Mouse (Mus musculus) liver, embryonic 14.5 days (tissue): ENCODE data around the gene Ezh1. TPM values are rescaled to one million over a fixed set of nuclear protein-coding genes. Genes with fewer than 3 reads are reported as not detected.

Source experiments
- ATAC-seq: fragments of 200-750 bp; cut with Nextera tagmentation; 2 replicates; pipeline ENCODE4 v1.8.0; 2017; ENCODE audit warnings: moderate number of reproducible peaks, mild to moderate bottlenecking, moderate library complexity; ENCODE audit not compliant: insufficient read depth
- DNase-seq, 3 experiments: peaks; one replicate each; pipeline ENCODE4 v3.0.0-alpha.2; 2012 to 2013; ENCODE audit warnings: low read depth in 3 of 3, low spot score in 3 of 3
- H3K27ac ChIP-seq: fragments of 300-500 bp; sonication (generic); 2 replicates; pipeline ENCODE4 v1.5.1; 2014; ENCODE audit warnings: moderate library complexity, mild to moderate bottlenecking, control low read depth, inconsistent platforms
- H3K27me3 ChIP-seq: fragments of 300-500 bp; sonication (generic); 2 replicates; pipeline ENCODE4 v1.6.1; 2014; ENCODE audit warnings: mild to moderate bottlenecking, low read length, moderate library complexity; ENCODE audit not compliant: control insufficient read depth, insufficient read depth
- H3K36me3 ChIP-seq: fragments of 300-500 bp; sonication (generic); replicated peaks from 2 replicates; pipeline ENCODE4 v1.6.1; 2014; ENCODE audit warnings: low read depth; ENCODE audit not compliant: control insufficient read depth, insufficient read depth
- H3K4me1 ChIP-seq, 2 experiments: fragments of 200-500 bp in 1 of 2; fragments of 300-500 bp in 1 of 2; sonication (generic) in 1 of 2; replicated peaks; 2 replicates each; pipeline ENCODE4 v1.6.1; 2012 to 2014; ENCODE audit warnings: antibody characterized with exemption in 1 of 2, inconsistent platforms in 1 of 2, low read length in 1 of 2; ENCODE audit not compliant: control insufficient read depth in 2 of 2, insufficient read depth in 2 of 2
- H3K4me2 ChIP-seq: fragments of 300-500 bp; sonication (generic); 2 replicates; pipeline ENCODE4 v1.6.1; 2014; ENCODE audit warnings: low read depth, mild to moderate bottlenecking, control low read depth, moderate library complexity
- H3K4me3 ChIP-seq, 2 experiments: fragments of 200-500 bp in 1 of 2; fragments of 300-500 bp in 1 of 2; sonication (generic) in 1 of 2; 2 replicates each; pipeline ENCODE4 v1.5.1; 2012 to 2014; ENCODE audit warnings: low read depth in 2 of 2, low read length in 2 of 2, mild to moderate bottlenecking in 2 of 2, control low read depth in 1 of 2, inconsistent platforms in 1 of 2, moderate library complexity in 1 of 2; ENCODE audit not compliant: insufficient read depth in 1 of 2
- H3K9ac ChIP-seq: fragments of 300-500 bp; sonication (generic); replicated peaks from 2 replicates; pipeline ENCODE4 v1.6.1; 2014; ENCODE audit warnings: mild to moderate bottlenecking, control low read depth, moderate library complexity
- H3K9me3 ChIP-seq: fragments of 300-500 bp; sonication (generic); 2 replicates; pipeline ENCODE4 v1.6.1; 2016; ENCODE audit warnings: low read length, mixed read lengths; ENCODE audit not compliant: control insufficient read depth
- CTCF ChIP-seq: IDR thresholded peaks from 2 replicates; pipeline ENCODE4 v1.5.1; 2016; ENCODE audit warnings: antibody characterized with exemption, low read depth, control low read depth
- EP300 ChIP-seq: IDR thresholded peaks from 2 replicates; pipeline ENCODE4 v1.6.1; 2016; ENCODE audit warnings: antibody characterized with exemption, low read depth
- WGBS: fragments of 180-500 bp; shearing (Covaris S2); extraction: QIAGEN DNeasy Blood & Tissue Kit; methylation state at CpG from one replicate; pipeline ENCODE4 v1.1.7; 2014; ENCODE audit not compliant: insufficient replicate concordance; 5-methylcytosine and 5-hydroxymethylcytosine counted together
- polyA plus RNA-seq, 2 experiments: library from polyadenylated mRNA; depleted of rRNA in 1 of 2; stranded (reverse) in 1 of 2; unstranded in 1 of 2; fragments of >200 nt; fragmentation: Nextera tagmentation in 1 of 2; extraction: Ambion mirVana in 1 of 2; gene quantifications; 2 replicates each; pipeline versions ENCODE4 v1.2.1 to v1.2.3; 2012 to 2014

The Ezh1 gene
- polyA plus RNA-seq, 2 experiments = 7.9 to 8.8 TPM

DNA sequence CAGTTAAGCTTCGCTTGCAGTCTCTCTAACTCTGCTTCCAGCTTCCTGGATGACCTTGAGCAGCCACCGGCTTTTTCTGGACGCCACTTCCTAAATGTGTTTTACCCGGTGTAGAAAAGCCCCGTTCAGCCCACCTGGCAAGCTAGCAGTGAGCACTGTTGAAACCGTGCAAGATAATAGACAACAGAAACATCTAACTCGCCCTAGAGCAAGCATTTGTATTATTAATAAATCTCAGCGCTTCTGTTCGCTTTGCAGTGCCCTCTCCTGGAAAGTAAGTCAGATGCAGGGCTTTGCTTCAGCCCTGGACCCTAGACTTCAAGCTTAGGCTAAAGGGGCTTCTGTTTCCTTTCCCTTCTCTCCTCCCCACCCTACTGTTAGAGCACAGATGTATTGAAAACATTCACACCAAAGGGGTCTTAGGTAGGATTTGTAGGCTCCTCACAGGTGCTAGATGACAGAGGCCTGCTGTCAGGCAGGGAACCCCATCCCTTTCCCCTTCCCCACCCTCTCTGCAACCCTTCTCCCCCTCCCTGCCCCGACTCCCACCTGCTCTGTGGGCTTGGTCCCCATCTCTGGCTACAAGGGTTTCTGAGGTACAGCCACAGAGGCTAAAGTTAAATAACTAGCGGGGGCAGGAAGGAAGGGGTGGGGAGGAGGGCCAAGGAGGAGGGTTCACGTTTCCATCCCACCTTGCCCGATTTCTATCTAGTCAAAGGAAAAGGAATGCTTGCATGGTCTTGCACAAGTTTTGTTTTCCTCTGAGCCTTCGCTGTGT is 51.2 kb downstream of the Ezh1 start, which contains the start of gene Ccr10:
TSS of gene Ccr10 (minus strand) at position 593 of the 778 bp plus-strand sequence.
- ATAC-seq (no peak), DNase-seq (no peak)
- Histone ChIP-seq H3K4me3 (no peak within 1 kb of the TSS), H3K4me2 (no peak within 1 kb of the TSS; the same call in 1 of the 2 replicates), H3K36me3 (no peaks in the 10 kb centered on the region), H3K27ac (no peak within 1 kb of the TSS), H3K27me3 (peaks cover 88% of the 10 kb centered on the region), H3K9me3 (no peaks in the 10 kb centered on the region), H3K4me1 (peaks cover 0 to 12% of the 10 kb centered on the region in 2 experiments; a peak in 2 of 4 replicates), H3K9ac (no peak within 1 kb of the TSS)
- TF ChIP-seq EP300 (no peak), CTCF (peak; percentile 29; the same call in 1 of the 2 replicates)
- 18% methylated on average over 14 of the region's 14 CpGs for WGBS

- H3K27me3 ChIP-seq = peaks cover 95% of the 10 kb centered on the region
- DNase-seq = no peak
- no peak overlapping the region for H3K27ac ChIP-seq
- H3K4me1 ChIP-seq = peaks cover 0 to 12% of the 10 kb centered on the region in 2 experiments; a peak in 2 of 4 replicates
- no peak overlapping the region; a peak in 1 of 4 replicates for H3K4me3 ChIP-seq
- H3K9me3 ChIP-seq = no peaks in the 10 kb centered on the region
- H3K9ac ChIP-seq = no peak overlapping the region
- no peak for TF ChIP-seq CTCF
- no peak for TF ChIP-seq EP300
- WGBS = 37% methylated on average over 9 of the region's 9 CpGs
- peak overlapping the region; percentile 45 for H3K4me2 ChIP-seq
- ATAC-seq = no peak
- no peaks in the 10 kb centered on the region for H3K36me3 ChIP-seq
Observed at GRCm38 (mm10) chr11:101174389-101174745, 51.9 kb downstream of the Ezh1 start.

- WGBS = 2% methylated on average over 61 of the region's 61 CpGs
- ATAC-seq = peak; percentile 52
- DNase-seq = peak in 2 of 3 experiments; percentile 41 to 43
- Histone ChIP-seq H3K27me3 (peaks cover 97% of the 10 kb centered on the region), H3K4me3 (peak overlapping the region in 1 of 2 experiments; percentile 26; a peak in 1 of 4 replicates), H3K9me3 (no peaks in the 10 kb centered on the region), H3K4me1 (peaks cover 0 to 12% of the 10 kb centered on the region in 2 experiments; a peak in 2 of 4 replicates), H3K4me2 (peak overlapping the region; percentile 45), H3K27ac (no peak overlapping the region), H3K36me3 (no peaks in the 10 kb centered on the region), H3K9ac (no peak overlapping the region)
- TF ChIP-seq EP300 (no peak), CTCF (peak; percentile 93)
Observed at GRCm38 (mm10) chr11:101173631-101174388, 52.5 kb downstream of the Ezh1 start.

- Histone ChIP-seq H3K9ac (no peak overlapping the region), H3K36me3 (no peaks in the 10 kb centered on the region), H3K4me2 (no peak overlapping the region), H3K27me3 (peaks cover 99% of the 10 kb centered on the region), H3K4me3 (no peak overlapping the region), H3K4me1 (peaks cover 0 to 12% of the 10 kb centered on the region in 2 experiments; a peak in 2 of 4 replicates), H3K27ac (no peak overlapping the region), H3K9me3 (no peaks in the 10 kb centered on the region)
- ATAC-seq = no peak
- WGBS = 9% methylated on average over 11 of the region's 11 CpGs
- TF ChIP-seq EP300 = no peak
- TF ChIP-seq CTCF = no peak
- no peak for DNase-seq
Observed at GRCm38 (mm10) chr11:101173112-101173511, 53.2 kb downstream of the Ezh1 start.

- Histone ChIP-seq H3K4me3 (peak overlapping the region; percentile 48 to 51), H3K4me2 (peak overlapping the region; percentile 61), H3K9me3 (no peaks in the 10 kb centered on the region), H3K36me3 (no peaks in the 10 kb centered on the region), H3K9ac (no peak overlapping the region), H3K27ac (no peak overlapping the region), H3K27me3 (peaks cover 99% of the 10 kb centered on the region), H3K4me1 (peaks cover 0 to 12% of the 10 kb centered on the region in 2 experiments; a peak in 2 of 4 replicates)
- no peak for DNase-seq
- TF ChIP-seq EP300 = no peak
- TF ChIP-seq CTCF = no peak
- ATAC-seq = no peak
- 7% methylated on average over 5 of the region's 5 CpGs for WGBS
Observed at GRCm38 (mm10) chr11:101172434-101172815, 53.8 kb downstream of the Ezh1 start.
